Mouse (Mus musculus) olfactory bulb, adult 2 months (tissue): ENCODE results near the gene Gm39566.

Experiments
- CTCF ChIP-seq: fragments of 200-500 bp; IDR thresholded peaks from 2 replicates; pipeline ENCODE4 v1.5.1; 2012; ENCODE audit warnings: low read depth, mild to moderate bottlenecking, low read length, moderate library complexity; ENCODE audit not compliant: insufficient read depth
- POLR2A ChIP-seq: fragments of 200-500 bp; IDR thresholded peaks from 2 replicates; pipeline ENCODE4 v1.6.1; 2012; ENCODE audit warnings: mild to moderate bottlenecking, low read depth, low read length, moderate library complexity; ENCODE audit not compliant: insufficient read depth

- TF ChIP-seq POLR2A = 0 out of 2 replicates have a peak, but pooled peaks have one; percentile 15
- no peak for TF ChIP-seq CTCF
Observed at GRCm38 (mm10) chr11:69795168-69795982, 19.7 kb downstream of the Gm39566 start, which contains the start of gene Chrnb1.
